Mouse (Mus musculus) retina, adult 2 months (tissue): ENCODE data around the gene 0610009B22Rik.

Experiments used
- DNase-seq: peaks from one replicate; pipeline ENCODE4 v3.0.0-alpha.2; 2012; ENCODE audit warnings: low read depth, low spot score

Gene 0610009B22Rik

GRCm38 (mm10) chr11:51636323-51636684 is 52.4 kb downstream of the 0610009B22Rik start:
- DNase-seq = no peak

GRCm38 (mm10) chr11:51635525-51636322 is 53.0 kb downstream of the 0610009B22Rik start, which contains the start of gene Rmnd5b:
Gene Rmnd5b (minus strand): TSS chr11:51635896.
- DNase-seq = peak; percentile 77
